Mouse (Mus musculus) urinary bladder, postnatal 25 days (tissue): ENCODE results near the gene Tpbg.
"Not testable (repeated sequence)": the region's sequence is repeated elsewhere in the genome, so short reads cannot be mapped to it uniquely, and the experiment has no call there.

ENCODE experiments used
- DNase-seq: peaks from one replicate; pipeline ENCODE4 v3.0.0; 2022; ENCODE audit warnings: low spot score

Tpbg gene

DNA sequence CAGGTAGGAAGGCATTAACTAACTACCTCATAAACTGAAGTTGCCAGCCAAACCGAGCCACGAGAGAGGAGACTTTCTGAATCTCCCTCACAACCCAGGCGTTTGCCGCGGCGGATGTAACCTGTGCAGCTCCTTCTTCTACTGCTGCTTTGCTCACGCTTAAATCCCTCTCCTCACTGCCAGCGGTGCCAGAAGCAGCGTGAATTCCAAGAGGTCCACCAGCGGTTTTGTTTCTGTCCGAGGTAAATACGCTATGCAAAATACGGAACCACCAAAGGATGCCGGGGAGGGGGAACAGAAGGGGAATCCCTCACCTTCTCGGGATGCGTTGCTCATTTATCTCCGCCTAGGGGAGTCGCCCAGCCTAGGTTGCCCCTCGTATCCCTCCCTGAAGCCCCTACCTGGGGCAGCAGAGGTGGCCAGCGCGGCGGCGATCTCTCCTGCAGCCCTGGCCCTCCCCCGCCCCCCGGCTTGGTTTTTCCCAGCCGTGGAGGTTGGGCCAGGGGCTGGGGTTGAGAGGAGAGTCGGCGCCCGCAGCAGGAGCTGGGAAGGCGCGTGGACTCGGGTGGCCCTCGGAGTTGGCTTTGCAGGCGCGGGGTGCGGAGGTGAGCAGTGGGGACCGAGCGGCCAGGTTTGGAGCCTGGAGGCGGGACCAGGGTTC, at the start of gene Tpbg:
Tpbg (plus strand) TSS at position 30 of the 661 bp plus-strand sequence.
- DNase-seq: peak; percentile 69

DNA sequence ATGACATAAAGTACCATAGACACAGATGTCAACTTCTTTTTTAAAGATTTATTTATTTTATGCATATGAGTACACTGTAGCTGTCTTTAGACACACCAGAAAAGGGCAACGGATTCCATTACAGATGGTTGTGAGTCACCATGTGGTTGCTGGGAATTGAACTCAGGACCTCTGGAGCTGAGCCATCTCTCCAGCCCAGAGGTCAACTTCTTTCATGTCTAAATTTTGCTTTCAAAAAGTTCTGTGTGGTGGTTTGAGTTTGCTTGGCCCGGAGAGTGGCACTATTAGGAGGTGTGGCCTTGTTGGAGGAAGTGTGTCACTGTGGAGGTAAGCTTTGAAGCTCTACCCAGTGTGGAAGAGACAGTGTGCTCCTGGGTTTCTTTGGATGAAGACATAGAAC, 40.2 kb upstream of the Tpbg start:
- DNase-seq: not testable (repeated sequence)

DNA sequence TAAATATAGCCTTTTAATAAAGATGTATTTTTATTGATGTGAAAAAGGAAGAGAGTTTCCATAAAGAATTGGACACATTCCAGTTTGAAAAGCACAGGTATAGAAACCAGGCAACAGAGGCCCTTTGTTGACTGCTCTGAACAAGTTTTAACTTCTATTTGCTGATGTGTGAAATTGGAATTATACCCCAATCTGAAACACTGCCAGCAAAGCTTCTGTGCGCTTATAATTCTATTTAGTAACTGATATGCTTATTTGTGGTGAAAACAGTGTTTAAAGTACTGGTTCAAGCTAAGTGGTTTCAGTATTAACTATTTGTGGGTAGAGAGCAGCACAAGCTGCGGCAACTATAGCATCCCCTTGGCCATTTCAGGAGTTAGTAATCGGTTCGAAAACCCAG, 39.6 kb upstream of the Tpbg start:
- no peak for DNase-seq

DNA sequence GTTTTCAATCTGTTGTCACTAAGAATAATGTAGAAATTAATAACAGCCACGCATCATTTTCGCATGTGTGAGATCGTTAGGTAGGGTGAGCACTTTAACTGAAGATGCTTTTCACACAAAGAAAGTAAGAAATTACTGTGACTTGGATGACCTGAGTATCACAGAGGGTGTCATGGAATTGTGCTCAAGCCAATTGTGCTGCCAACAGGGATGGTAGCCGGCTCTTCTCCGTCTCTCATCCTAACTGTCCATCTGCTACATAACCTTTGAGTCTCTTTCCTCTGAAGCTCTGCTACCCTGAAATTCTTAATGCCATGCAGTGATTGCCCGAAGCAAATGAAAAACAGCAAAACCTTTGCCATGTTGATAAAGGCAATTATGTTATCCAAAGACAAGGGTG, 35.8 kb upstream of the Tpbg start:
- no peak for DNase-seq

DNA sequence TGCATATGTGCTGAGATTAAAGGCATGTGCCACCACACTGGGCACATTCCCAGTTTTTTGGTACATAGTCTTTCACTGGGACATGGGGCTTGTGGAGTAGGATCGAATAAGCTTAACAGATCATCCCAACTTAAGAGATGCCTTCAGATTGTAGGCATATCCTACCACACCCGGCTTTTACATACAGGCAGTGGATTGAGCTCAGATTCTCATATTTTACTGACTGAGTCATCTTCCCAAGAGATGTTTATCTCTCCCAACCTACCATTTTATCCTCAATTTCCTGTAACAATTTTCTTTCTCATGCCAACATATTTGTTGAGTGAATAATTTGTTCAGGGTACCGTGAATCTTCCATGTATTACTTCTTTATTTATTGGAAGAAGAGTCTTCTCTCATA, 32.9 kb upstream of the Tpbg start:
- no peak for DNase-seq

DNA sequence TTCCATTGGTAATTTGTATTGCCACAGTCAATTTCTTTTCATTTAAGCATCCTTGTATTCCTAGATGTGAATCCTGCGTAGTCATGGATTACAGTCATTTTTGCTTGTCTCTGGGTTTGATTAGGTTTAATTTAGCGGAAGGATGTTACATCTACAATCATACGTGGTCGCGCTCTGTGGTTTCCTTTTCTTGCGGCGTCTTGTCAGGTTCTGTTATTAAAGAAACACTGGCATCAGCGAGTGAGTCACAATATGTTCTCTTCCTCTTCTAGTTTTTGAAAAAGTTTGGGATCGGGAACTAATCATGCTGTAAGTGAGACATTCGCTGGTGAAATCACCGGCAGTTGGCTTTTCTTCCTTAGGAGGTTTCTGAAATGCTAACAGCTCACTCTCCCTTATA, 21.4 kb upstream of the Tpbg start:
- no peak for DNase-seq

DNA sequence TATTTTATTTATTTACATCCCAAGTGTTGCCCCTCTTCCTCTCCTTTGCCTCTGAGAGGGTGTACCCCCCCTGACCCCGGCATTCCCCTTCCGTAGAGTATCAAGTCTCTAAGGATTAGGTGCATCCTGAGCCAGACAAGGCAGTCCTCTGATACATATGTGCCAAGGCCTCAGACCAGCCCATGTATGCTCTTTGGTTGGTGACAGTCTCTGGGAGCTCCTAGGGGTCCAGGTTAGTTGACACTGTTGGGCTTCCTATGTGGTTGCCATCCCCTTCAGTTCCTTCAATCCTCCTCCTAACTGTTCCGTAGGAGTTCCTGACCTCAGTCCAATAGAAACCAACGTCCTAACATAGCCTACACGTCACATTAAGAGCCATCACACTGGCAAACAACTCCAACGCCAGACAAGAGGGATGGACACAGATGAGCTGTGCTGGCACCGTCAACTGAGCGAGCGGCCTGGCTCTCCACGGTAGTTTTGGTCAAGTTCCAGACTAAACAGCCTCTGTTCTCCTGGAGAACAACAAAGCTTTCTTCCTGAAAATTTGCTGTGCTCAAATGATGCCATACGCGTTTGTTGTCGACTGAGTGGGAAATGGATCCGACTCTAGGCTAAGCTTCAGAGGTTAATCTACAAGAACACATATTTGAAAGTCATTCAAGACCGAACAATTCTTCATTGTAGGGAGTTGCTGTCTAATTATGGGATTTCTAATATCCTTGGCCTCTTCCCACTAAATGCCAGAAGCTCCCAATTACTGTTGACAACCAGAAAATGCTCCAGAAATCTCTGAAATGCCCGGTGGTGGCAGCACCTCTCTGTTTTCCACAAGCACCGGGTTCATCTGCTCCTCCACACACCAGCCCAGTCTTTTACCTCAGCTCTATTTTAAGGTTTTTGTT, 6.4 kb upstream of the Tpbg start:
- no peak for DNase-seq

DNA sequence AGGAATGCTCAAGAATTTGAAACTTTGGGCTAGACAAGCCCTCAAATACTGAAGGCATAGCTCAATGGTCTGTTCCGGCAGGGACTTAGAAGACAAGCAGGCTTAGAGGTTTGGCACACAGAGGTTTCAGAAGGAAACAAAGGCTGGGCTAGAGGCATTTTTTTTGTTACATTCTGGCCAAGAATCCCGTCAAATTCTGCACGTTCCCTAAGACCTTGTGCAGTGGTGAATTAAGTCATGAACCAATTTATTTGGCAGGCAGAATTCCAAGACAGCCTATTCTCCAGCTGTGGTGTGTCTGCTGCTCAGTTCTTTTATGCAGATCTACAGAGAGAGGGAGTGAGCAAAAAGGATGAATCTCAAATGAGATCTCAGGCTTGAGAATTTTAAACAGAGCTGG, 2.6 kb upstream of the Tpbg start:
- no peak for DNase-seq

DNA sequence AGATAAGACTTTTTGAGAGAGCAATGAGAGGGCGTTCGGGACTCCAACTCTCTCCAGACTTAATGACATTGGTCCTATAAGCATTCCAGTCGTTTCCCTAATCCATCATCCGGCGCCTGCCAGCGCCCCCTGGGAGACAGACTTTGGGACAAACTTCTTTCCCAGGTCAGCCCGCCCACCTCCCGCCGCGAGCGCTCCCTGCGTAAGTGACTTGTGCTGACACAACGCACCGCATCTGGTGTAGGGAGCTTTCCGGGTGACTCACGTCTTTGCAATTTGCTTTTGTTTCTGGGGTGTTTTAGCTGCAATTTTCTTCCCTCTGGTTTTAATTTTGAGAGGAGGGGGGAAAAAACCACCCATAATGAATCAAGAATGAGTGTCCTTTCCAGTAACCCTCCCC, 289 bp upstream of the Tpbg start:
- peak; percentile 65 for DNase-seq

DNA sequence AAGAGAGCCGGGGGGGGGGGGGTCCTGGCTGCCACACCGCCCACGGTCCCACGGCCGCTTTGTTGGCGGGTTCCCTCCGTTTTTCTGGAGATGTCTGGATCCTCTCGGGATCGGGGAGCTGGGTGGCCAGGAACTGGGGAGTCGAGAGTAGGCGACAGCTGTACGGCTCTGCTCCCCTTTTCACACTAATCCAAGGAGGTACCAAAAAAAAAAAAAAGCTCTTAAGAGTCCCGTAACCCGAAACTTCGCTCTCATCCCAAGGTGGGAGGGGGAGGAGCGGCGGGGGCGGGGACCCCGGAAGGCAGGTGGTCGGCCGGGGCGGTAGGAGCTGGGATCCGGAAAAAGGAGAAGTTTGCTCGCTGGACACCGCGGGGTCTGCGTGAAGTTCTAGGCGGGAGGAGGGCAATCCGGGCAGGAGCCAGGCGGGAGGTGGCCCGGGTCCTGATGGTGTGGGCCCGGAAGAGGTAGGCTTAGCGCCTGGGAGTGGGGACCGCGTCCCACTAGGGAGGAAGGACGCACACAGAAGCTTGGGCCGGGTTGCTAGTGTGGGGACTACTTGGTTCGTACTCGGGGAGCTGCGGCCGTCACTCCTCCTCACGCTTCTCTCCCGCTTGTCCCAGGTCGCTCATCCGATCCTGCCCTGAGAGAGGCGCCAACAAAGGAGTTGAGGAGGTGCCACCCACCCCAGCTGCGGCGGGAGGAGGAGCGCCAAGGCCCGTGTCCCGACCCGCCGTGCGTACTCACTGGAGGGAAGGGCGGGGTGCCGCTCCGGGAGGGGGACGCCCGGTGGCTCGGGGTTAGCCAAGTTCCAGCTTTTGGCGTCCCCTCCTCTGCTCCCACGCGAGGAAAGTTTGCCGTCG, 1.1 kb downstream of the Tpbg start:
- peak; percentile 61 for DNase-seq

DNA sequence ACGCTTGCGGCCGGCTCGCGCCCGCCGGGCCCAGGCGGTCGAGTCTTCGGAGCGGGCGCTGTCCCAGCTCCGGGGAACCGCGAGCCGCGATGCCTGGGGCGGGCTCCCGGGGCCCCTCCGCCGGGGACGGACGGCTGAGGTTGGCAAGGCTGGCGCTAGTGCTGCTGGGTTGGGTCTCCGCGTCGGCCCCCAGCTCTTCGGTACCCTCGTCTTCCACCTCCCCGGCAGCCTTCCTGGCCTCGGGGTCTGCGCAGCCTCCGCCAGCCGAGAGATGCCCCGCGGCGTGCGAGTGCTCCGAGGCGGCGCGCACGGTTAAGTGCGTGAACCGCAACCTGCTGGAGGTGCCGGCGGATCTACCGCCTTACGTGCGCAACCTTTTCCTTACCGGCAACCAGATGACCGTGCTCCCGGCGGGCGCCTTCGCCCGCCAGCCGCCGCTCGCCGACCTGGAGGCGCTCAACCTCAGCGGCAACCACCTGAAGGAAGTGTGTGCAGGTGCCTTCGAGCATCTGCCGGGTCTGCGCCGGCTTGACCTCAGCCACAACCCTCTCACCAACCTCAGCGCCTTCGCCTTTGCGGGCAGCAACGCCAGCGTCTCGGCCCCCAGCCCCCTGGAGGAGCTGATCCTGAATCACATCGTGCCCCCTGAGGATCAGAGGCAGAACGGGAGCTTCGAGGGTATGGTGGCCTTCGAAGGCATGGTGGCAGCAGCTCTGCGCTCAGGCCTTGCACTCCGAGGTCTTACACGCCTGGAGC, 1.9 kb downstream of the Tpbg start:
- no peak for DNase-seq

DNA sequence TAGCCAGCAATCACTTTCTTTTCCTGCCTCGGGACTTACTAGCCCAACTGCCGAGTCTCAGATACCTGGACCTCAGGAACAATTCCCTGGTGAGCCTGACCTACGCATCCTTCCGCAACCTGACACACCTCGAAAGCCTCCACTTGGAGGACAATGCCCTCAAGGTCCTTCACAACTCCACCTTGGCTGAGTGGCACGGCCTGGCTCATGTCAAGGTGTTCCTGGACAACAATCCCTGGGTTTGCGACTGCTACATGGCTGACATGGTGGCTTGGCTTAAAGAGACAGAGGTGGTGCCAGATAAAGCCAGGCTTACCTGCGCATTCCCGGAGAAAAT, 2.4 kb downstream of the Tpbg start:
- DNase-seq: no peak

DNA sequence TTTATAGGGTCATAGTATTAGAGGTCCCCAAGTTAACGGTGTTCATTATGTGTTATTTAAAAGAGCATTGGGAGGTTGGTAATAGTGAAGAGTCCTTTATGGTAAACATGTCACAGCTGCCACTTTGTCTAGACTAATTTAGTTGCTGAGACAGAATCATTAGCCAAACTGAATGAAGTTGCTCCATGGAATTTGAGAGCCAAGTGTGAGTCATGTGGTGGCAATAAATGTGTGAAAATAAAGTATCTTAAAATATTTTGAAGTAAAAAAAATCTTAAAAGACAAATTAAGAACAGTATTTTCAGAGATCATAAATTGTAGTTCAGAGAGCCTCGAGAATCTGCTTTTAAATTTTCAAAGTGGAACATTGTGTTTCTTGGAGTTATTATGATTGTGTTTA, 4.0 kb downstream of the Tpbg start:
- no peak for DNase-seq

DNA sequence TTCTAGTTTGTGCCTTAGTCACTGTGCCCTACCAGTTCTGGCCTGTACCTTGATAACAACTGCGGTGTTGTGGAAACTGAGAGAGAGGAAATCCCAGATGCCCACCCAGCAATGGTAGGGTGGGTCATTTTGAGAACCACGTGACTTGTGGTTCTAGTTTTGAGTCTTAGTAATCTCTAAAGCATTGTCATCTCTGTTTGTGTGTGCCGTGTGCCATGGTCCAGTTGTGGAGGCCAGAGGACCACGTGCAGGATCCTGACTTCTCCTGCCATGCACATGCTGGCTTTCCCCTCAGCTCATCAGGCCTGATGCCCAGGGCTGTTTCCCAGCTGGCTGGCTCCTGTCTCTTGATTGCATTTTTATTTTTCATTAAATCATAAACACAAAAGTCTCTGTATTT, 12.6 kb downstream of the Tpbg start:
- DNase-seq: no peak

DNA sequence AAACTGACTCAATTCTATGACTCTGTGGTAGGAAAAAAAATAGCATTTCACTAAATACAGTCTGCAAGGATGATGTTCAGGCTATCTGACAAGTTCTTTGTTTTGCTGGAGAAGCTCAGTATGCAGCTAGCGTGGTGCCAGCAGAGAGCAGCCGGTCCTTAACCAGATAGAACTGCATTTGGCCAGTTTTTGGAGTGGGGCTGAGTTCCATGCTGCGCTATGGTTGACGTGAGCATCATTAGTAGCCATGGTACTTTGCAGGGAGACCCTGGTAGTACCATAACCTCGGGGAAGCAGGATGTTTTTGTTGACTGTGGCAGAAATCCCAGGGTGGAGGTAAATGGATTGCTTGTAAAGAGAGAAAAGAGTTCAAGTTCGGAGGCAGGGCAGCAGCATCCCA, 14.3 kb downstream of the Tpbg start:
- DNase-seq: no peak

DNA sequence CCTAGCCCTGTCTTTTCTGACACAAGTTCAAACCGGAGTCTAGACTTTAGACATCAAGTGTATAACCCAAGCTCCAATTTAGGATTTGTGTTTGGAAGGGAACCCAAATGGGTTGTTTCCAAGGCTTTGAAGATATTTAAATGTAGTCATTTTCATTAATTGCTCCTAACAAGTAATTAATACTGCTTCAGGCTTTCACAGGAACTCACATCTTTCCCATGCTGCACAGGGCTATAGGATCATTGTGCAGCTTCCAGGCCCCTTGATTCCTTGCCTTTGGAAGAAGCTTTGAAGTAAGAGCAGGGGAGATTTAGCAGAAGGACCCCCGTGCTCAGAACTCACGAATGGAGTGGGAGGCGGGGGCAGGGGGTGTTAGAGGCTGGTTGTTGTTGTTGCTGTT, 18.9 kb downstream of the Tpbg start:
- no peak for DNase-seq

DNA sequence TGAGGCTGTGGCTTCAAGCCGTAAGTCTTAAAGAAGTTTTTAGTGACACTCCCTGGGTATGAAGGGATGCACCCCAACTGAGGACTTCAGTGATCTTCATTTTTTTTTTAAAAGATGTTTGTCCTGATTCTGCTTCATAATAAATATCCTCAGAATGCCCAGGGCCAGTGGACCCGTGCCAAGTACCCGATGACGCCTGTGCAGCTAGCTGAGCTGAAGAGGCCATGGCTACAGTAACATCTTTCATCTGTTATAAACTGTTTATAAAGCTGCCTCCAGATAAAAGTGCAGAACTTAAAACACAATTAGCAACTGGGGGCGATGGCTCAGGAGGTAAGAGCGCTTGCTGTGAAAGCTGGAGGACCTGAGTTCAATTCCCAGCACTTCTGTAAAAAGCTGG, 20.4 kb downstream of the Tpbg start:
- DNase-seq: no peak

DNA sequence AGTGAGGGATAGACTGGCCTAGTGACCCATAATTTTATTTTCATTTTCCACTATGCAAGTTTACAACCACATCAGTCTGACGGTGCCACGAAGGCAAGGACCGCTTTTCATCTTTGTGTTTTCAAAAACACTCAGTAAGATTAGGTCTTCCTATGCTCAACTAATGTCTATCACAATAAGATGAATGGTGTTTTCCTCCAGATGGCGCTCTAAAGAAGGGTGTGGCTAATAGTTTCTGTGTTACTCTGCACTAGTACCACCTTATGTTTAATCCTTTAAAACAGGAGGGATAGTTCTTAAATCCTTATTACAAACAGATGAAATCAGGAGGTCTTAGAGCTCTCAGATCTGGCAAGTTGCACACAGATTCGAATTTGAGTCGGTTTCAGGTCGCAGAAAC, 30.7 kb downstream of the Tpbg start:
- DNase-seq: no peak

DNA sequence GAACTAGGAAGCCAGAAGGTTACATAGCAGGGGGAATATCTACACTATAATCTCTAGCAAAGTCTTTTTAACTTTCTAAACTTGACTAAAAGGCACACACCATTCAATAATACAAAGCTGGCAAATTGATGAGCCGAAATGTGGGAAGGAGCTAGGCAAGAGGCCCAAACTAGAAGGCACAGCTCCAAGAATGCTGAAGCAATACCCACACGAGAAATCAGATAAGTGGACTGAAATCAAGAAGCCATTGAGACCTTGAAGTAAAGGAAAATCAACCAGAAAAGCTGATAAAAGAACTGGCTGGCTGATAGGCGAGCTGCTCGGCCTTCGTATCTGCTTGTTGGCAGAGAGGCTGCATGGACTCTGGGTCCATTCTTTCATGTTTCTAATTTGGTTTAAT, 51.5 kb downstream of the Tpbg start:
- DNase-seq: no peak
